Mouse (Mus musculus) hematopoietic stem cell, adult 5-6 weeks (primary cell): ENCODE measurements at regions not wholly inside any gene's neighbourhood (a gene's known extent, or its start where the extent isn't known, plus 50 kb on each side); places are given as distances from the start of the nearest gene placed in this dataset.

Experiments
- ATAC-seq, 2 experiments: fragments of 125-278 bp in 1 of 2; replicated peaks in 1 of 2; 2 replicates each; pipeline ENCODE4 v1.8.0; 2016 to 2017; ENCODE audit warnings: inconsistent platforms in 2 of 2, mild to moderate bottlenecking in 2 of 2, moderate number of reproducible peaks in 2 of 2, low read depth in 1 of 2, moderate TSS enrichment in 1 of 2; ENCODE audit not compliant: low FRiP score in 2 of 2, poor library complexity in 2 of 2, severe bottlenecking in 2 of 2, insufficient read depth in 1 of 2, low TSS enrichment in 1 of 2

- ATAC-seq, result peak; percentile 92 to 97
These were observed 547.9 kb upstream of the Lrrc6 start for GRCm38 (mm10) chr15:67048621-67049020.

GRCm38 (mm10) chr15:67048148-67048547 is 547.4 kb upstream of the Lrrc6 start:
- ATAC-seq, result peak; percentile 6 to 30; a peak in 1 of 4 replicates

GRCm38 (mm10) chr15:67045920-67046804 is 545.5 kb upstream of the Lrrc6 start:
- ATAC-seq, result no peak

- peak; percentile 59 to 60 for ATAC-seq
These were observed 544.6 kb upstream of the Lrrc6 start for GRCm38 (mm10) chr15:67045329-67045728.

GRCm38 (mm10) chr15:67044806-67045205 is 544.1 kb upstream of the Lrrc6 start:
- no peak for ATAC-seq

- ATAC-seq, result 0 out of 4 replicates have a peak, but pooled peaks of 1 of the 2 experiments have one; percentile 22
These were observed 541.4 kb upstream of the Lrrc6 start for GRCm38 (mm10) chr15:67042131-67042530.

- ATAC-seq, result no peak
These were observed 539.5 kb upstream of the Lrrc6 start for GRCm38 (mm10) chr15:67040229-67040628.

- ATAC-seq, result peak; percentile 64 to 76
These were observed 538.8 kb upstream of the Lrrc6 start for GRCm38 (mm10) chr15:67039421-67039907.

GRCm38 (mm10) chr15:67037647-67038046 is 536.9 kb upstream of the Lrrc6 start:
- peak in 1 of 2 experiments; percentile 30; a peak in 1 of 4 replicates for ATAC-seq

GRCm38 (mm10) chr15:67036341-67036740 is 535.6 kb upstream of the Lrrc6 start:
- no peak for ATAC-seq

GRCm38 (mm10) chr15:67033936-67034335 is 533.2 kb upstream of the Lrrc6 start:
- ATAC-seq, result no peak

- ATAC-seq, result no peak
These were observed 531.3 kb upstream of the Lrrc6 start for GRCm38 (mm10) chr15:67031866-67032526.

GRCm38 (mm10) chr15:67030975-67031374 is 530.3 kb upstream of the Lrrc6 start:
- peak in 1 of 2 experiments; percentile 62; a peak in 3 of 4 replicates for ATAC-seq

GRCm38 (mm10) chr15:67028161-67028560 is 527.5 kb upstream of the Lrrc6 start:
- no peak for ATAC-seq

- ATAC-seq, result no peak
These were observed 527.0 kb upstream of the Lrrc6 start for GRCm38 (mm10) chr15:67027751-67028150.

- no peak for ATAC-seq
These were observed 525.0 kb upstream of the Lrrc6 start for GRCm38 (mm10) chr15:67025746-67026145.

- no peak for ATAC-seq
These were observed 523.7 kb upstream of the Lrrc6 start for GRCm38 (mm10) chr15:67024386-67024785.

GRCm38 (mm10) chr15:67023081-67023480 is 522.4 kb upstream of the Lrrc6 start:
- no peak for ATAC-seq
